Mouse (Mus musculus) heart, embryonic 11.5 days (tissue): ENCODE results near the gene Crebzf. TPM values are rescaled to one million over a fixed set of nuclear protein-coding genes. Genes with fewer than 3 reads are reported as not detected.

Source experiments
- ATAC-seq: fragments of 200-750 bp; cut with Nextera tagmentation; replicated peaks from 2 replicates; pipeline ENCODE4 v1.8.0; 2017; ENCODE audit warnings: moderate library complexity; ENCODE audit not compliant: insufficient number of reproducible peaks, low FRiP score, low TSS enrichment
- H3K27ac ChIP-seq: fragments of 300-500 bp; sonication (generic); 2 replicates; pipeline ENCODE4 v1.5.1; 2014; ENCODE audit warnings: mild to moderate bottlenecking, low read depth, low read length
- H3K27me3 ChIP-seq: fragments of 300-500 bp; sonication (generic); 2 replicates; pipeline ENCODE4 v1.6.1; 2014; ENCODE audit warnings: mild to moderate bottlenecking, low read length, mixed read lengths; ENCODE audit not compliant: control insufficient read depth, insufficient read depth
- H3K36me3 ChIP-seq: fragments of 300-500 bp; sonication (generic); 2 replicates; pipeline ENCODE4 v1.6.1; 2014; ENCODE audit warnings: mild to moderate bottlenecking, low read length, moderate library complexity, mixed read lengths; ENCODE audit not compliant: control insufficient read depth, insufficient read depth
- H3K4me1 ChIP-seq: fragments of 300-500 bp; sonication (generic); 2 replicates; pipeline ENCODE4 v1.6.1; 2014; ENCODE audit warnings: low read length; ENCODE audit not compliant: control insufficient read depth, insufficient read depth
- H3K4me2 ChIP-seq: fragments of 300-500 bp; sonication (generic); 2 replicates; pipeline ENCODE4 v1.6.1; 2014; ENCODE audit warnings: mild to moderate bottlenecking, moderate library complexity
- H3K4me3 ChIP-seq: fragments of 300-500 bp; sonication (generic); 2 replicates; pipeline ENCODE4 v1.5.1; 2014; ENCODE audit warnings: low read depth, low read length
- H3K9ac ChIP-seq: fragments of 300-500 bp; sonication (generic); 2 replicates; pipeline ENCODE4 v1.6.1; 2014; ENCODE audit warnings: mild to moderate bottlenecking, low read depth, low read length, moderate library complexity
- H3K9me3 ChIP-seq: fragments of 300-500 bp; sonication (generic); replicated peaks from 2 replicates; pipeline ENCODE4 v1.6.1; 2016; ENCODE audit warnings: low read length; ENCODE audit not compliant: control insufficient read depth
- WGBS: fragments of 180-500 bp; shearing (Covaris S2); extraction: QIAGEN DNeasy Blood & Tissue Kit; methylation state at CpG from one replicate; pipeline ENCODE4 v1.1.7; 2014; ENCODE audit not compliant: insufficient replicate concordance; 5-methylcytosine and 5-hydroxymethylcytosine counted together
- polyA plus RNA-seq: library from polyadenylated mRNA; unstranded; fragments of >200 nt; fragmentation: Nextera tagmentation; extraction: Ambion mirVana; gene quantifications from 2 replicates; pipeline ENCODE4 v1.2.1, GENCODE M21; 2014

Crebzf gene
- polyA plus RNA-seq, 1 experiment from 2014 or later = 27.0 TPM

DNA sequence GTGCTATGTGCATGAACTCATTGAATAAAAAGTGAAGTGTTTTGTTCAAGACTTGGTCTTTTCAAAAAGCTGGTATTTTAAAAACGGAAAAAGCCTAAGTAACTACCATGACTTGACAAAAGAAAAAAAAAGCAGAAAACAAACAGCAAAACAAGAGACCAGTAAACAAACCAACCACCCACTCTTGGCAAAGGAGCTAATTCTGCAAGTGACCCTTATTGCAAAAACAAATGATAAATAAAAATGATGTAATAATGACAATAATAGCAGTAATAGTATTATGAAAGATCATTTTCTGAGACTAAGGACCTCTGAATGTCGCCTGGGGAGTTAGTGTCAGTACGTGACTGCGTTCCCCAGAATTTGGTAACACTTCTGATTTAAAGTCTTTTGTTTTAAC is 459 bp upstream of the Crebzf start:
- 17% methylated on average over 4 of the region's 4 CpGs for WGBS
- no peaks in the 10 kb centered on the region for H3K36me3 ChIP-seq
- peak overlapping the region; percentile 99 for H3K4me3 ChIP-seq
- H3K4me2 ChIP-seq = peak overlapping the region; percentile 89
- H3K27me3 ChIP-seq = no peaks in the 10 kb centered on the region
- H3K9ac ChIP-seq = peak overlapping the region; percentile 75
- no peaks in the 10 kb centered on the region for H3K9me3 ChIP-seq
- H3K27ac ChIP-seq = 0 out of 2 replicates have a peak overlapping the region, but pooled peaks have one; percentile 46
- no peaks in the 10 kb centered on the region for H3K4me1 ChIP-seq
- ATAC-seq = no peak

DNA sequence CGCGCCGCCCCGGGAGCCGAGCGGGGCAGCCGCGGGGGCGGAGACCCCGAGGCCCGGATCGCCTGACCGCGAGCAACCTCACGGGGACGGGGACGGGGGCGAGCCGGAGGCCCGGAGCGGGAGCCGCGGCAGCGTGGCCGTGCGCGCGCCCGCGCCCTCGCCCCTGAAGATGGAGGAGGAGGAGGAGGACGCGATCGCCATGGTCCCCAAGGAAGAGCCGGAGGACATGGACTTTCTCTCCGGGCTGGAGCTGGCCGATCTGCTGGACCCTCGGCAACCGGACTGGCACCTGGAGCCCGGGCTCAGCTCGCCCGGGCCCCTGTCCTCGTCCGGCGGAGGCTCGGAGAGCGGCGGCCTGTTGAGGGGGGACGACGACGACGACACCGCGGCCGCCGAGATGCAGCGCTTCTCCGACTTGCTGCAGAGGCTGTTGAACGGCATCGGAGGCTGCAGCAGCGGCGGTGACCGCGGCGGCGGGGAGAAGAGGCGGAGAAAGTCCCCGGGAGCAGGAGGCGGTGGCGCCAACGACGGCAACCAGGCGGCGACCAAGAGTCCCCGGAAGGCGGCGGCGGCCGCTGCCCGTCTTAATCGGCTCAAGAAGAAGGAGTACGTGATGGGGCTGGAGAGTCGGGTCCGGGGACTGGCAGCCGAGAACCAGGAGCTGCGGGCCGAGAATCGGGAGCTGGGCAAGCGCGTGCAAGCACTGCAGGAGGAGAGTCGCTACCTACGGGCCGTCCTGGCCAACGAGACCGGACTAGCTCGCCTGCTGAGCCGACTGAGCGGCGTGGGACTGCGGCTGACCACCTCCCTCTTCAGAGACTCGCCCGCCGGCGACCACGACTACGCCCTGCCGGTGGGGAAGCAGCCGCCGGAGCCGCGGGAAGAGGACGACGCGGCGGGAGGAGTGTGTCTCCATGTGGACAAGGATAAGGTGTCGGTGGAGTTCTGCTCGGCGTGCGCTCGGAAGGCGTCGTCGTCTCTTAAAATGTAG is 867 bp downstream of the Crebzf start:
- under 1% methylated on average over 102 of the region's 123 CpGs for WGBS
- no peaks in the 10 kb centered on the region for H3K9me3 ChIP-seq
- no peaks in the 10 kb centered on the region for H3K36me3 ChIP-seq
- no peaks in the 10 kb centered on the region for H3K27me3 ChIP-seq
- H3K9ac ChIP-seq = peak overlapping the region; percentile 99
- ATAC-seq = peak; percentile 68
- H3K4me2 ChIP-seq = peak overlapping the region; percentile 89
- H3K27ac ChIP-seq = peak overlapping the region; percentile 100
- H3K4me3 ChIP-seq = peak overlapping the region; percentile 99
- H3K4me1 ChIP-seq = no peaks in the 10 kb centered on the region; the same call in 1 of the 2 replicates

DNA sequence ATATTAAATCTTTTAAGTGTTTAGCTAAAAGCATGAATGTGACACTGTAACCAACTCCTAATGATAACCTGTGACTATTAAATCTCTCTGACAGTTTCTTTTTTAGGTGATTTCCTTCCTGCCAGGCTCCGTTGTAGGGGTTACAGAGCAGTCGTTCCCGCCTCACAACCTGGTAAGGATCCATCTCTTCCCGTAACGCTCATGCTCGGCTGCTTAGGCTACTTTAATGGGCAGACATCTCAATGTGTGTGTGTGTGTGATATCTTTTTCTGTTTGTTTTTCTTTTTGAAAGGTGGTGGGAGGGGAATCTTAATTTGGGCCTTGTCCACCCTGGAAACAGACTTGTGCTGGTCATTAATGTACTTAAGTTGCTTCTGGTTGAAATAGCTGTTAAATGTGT is 1.7 kb downstream of the Crebzf start:
- H3K4me3 ChIP-seq = peak overlapping the region; percentile 99
- H3K9ac ChIP-seq = peak overlapping the region; percentile 99
- 0 out of 2 replicates have a peak overlapping the region, but pooled peaks have one; percentile 100 for H3K27ac ChIP-seq
- H3K36me3 ChIP-seq = 0 out of 2 replicates have a peak, but pooled peaks cover 3% of the 10 kb centered on the region
- ATAC-seq = no peak
- WGBS = 0% methylated on average over 6 of the region's 6 CpGs
- no peaks in the 10 kb centered on the region for H3K9me3 ChIP-seq
- H3K4me2 ChIP-seq = peak overlapping the region; percentile 89
- no peaks in the 10 kb centered on the region for H3K27me3 ChIP-seq
- no peaks in the 10 kb centered on the region; the same call in 1 of the 2 replicates for H3K4me1 ChIP-seq

- Histone ChIP-seq H3K36me3 (peaks cover 6% of the 10 kb centered on the region), H3K4me3 (peak overlapping the region; percentile 79), H3K4me1 (0 out of 2 replicates have a peak, but pooled peaks cover 6% of the 10 kb centered on the region), H3K4me2 (peak overlapping the region; percentile 68), H3K27ac (peak overlapping the region; percentile 87; the same call in 1 of the 2 replicates), H3K9me3 (no peaks in the 10 kb centered on the region), H3K9ac (peak overlapping the region; percentile 86; the same call in 1 of the 2 replicates), H3K27me3 (0 out of 2 replicates have a peak, but pooled peaks cover 3% of the 10 kb centered on the region)
- ATAC-seq = no peak
- WGBS = 32% methylated on average over 7 of the region's 7 CpGs
Observed at GRCm38 (mm10) chr7:90456149-90456844, 13.8 kb downstream of the Crebzf start.

DNA sequence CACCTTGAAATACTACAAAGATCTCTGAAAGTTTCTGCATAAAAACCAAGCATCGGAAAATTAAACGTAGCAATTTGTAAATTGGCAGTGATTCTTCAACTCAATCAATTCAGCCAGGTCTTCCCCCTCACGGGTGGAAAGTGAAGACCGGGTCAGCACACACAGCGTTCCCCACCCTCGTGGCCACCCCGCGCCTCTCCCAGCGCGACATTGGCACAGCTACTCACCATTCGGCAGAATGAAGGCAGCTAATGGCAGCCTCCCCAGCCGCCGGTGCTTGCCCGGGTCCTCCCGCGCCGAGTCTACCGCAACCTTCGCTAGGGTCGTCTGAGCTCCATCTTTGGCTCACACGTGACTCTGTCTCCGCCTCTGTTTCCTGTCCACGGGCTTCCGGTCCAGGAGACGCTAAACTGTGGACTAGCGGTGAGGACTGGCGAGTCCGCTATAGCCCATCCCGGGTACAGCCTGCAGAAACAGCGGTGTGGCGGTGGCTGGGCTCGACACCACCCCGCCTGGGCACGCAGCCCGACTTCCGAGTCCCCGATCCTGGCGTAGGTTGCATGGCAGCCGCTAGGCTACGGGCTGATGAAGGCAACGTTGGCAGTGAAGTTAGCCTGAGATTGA is 14.4 kb downstream of the Crebzf start, which contains the start of gene Tmem126a:
Gene Tmem126a (minus strand): TSS at position 385 of the 624 bp plus-strand sequence.
- peak within 1 kb of the TSS; percentile 79 for H3K4me3 ChIP-seq
- peak within 1 kb of the TSS; percentile 87 for H3K27ac ChIP-seq
- peak within 1 kb of the TSS; percentile 68 for H3K4me2 ChIP-seq
- peak within 1 kb of the TSS; percentile 86 for H3K9ac ChIP-seq
- H3K4me1 ChIP-seq = 0 out of 2 replicates have a peak, but pooled peaks cover 6% of the 10 kb centered on the region
- under 1% methylated on average over 41 of the region's 41 CpGs for whole genome bisulfite sequencing
- H3K36me3 ChIP-seq = peaks cover 6% of the 10 kb centered on the region
- no peaks in the 10 kb centered on the region for H3K9me3 ChIP-seq
- peak; percentile 96 for ATAC-seq
- H3K27me3 ChIP-seq = 0 out of 2 replicates have a peak, but pooled peaks cover 3% of the 10 kb centered on the region

DNA sequence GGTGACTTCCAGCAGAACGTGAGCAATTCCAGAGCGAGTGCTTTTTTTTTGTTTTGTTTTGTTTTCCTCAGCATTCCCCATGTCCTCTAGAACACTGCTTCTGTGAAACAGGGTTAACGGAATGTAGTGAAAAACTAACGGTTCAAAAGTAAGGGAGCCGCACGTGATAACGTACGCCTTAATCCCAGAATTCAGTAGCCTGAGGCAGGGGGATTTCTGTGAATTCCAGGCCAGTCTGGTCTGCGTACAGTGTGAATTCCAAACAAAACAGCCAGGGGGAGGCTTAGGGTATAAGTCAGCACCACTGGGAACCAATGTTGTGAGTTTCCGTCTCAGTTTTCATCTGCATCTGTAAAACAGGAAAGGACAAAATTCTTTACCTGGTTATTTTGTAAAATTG is 15.0 kb downstream of the Crebzf start:
- Histone ChIP-seq H3K36me3 (peaks cover 6% of the 10 kb centered on the region), H3K27ac (peak overlapping the region; percentile 87), H3K9me3 (no peaks in the 10 kb centered on the region), H3K4me3 (peak overlapping the region; percentile 79), H3K4me1 (0 out of 2 replicates have a peak, but pooled peaks cover 6% of the 10 kb centered on the region), H3K27me3 (0 out of 2 replicates have a peak, but pooled peaks cover 3% of the 10 kb centered on the region), H3K9ac (peak overlapping the region; percentile 86), H3K4me2 (peak overlapping the region; percentile 68)
- WGBS = 10% methylated on average over 10 of the region's 10 CpGs
- 0 out of 2 replicates have a peak, but pooled peaks have one; percentile 42 for ATAC-seq

DNA sequence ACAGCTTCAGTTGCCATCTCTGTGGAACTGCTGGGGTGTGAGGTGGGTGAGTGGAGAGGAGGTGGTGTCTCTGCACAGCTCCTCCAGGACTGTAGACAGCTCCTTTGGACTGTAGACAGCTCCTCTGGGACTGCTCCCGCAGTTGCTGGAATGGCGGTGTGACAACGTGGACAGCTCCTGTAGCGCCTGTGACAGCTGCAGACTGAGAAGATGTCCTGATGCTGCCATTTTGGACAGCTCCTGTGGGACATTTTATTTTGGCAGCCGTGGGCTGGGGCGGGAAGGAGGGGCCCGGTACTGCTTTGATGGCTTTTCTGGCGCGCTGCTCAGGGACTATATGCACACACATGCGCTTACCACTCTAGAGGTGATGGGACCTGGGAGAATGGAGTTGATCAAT is 17.8 kb downstream of the Crebzf start:
- H3K27me3 ChIP-seq = 0 out of 2 replicates have a peak, but pooled peaks cover 3% of the 10 kb centered on the region
- whole genome bisulfite sequencing = 37% methylated on average over 10 of the region's 10 CpGs
- H3K9ac ChIP-seq = no peak overlapping the region
- no peak for ATAC-seq
- 0 out of 2 replicates have a peak, but pooled peaks cover 6% of the 10 kb centered on the region for H3K4me1 ChIP-seq
- H3K4me3 ChIP-seq = no peak overlapping the region
- no peak overlapping the region for H3K27ac ChIP-seq
- H3K9me3 ChIP-seq = no peaks in the 10 kb centered on the region
- H3K4me2 ChIP-seq = no peak overlapping the region
- no peaks in the 10 kb centered on the region for H3K36me3 ChIP-seq
